Mouse (Mus musculus): ENCODE measurements around the gene Cadps.

- TF ChIP-seq POLR2A (IDR thresholded peaks at IDR 0.05; ENCODE audit: insufficient read depth, low read depth, low read length) = no peak
- no peak for TF ChIP-seq EP300 (IDR thresholded peaks at IDR 0.05; ENCODE audit: insufficient read depth, low read depth, low read length)
- no peak for TF ChIP-seq CTCF (IDR thresholded peaks at IDR 0.05)
Measured at GRCm38 (mm10) chr14:12574336-12574735, 248.5 kb downstream of the Cadps start.

All from heart, adult 2 months (tissue).